Mouse (Mus musculus): ENCODE results near the gene Zfp992. TPM values are rescaled to one million over a fixed set of nuclear protein-coding genes. Genes with fewer than 3 reads are reported as not detected.
"Not testable (repeated sequence)": the region's sequence is repeated elsewhere in the genome, so short reads cannot be mapped to it uniquely, and the experiment has no call there.

Gene Zfp992
- total RNA-seq, 2 experiments from 2014 or later: 0.48 to 0.52 TPM

DNA sequence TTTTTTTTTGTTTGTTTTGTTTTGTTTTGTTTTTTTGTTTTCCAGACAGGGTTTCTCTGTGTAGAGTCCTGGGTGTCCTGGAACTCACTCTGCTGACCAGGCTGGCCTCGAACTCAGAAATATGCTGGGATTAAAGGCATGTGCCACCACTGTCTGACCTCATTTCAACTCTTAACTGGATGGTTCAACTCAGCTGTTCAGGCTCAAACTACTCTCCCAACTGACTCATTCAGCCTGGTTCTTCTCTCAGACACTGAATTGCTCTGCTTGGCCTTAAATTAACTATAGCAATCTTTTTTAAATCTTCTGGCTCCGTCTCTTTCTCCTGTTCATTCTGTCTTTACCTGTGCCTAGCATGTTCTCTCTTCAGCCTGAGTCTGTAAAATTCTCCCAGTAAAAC lies 68.3 kb downstream of the Zfp992 start:
- DNase-seq (ENCODE audit: low spot score): not testable (repeated sequence)

Other genes with a start within 250 kb of the Zfp992 start
- gene Zfp981, start 53.0 kb downstream of the Zfp992 start, total RNA-seq (2021): under 1 TPM in 1 of 2 experiments, not detected in 1; 0.16 TPM
- 1 to 10 TPM; 2.0 to 3.3 TPM for gene Zfp993, start 161.9 kb downstream of the Zfp992 start, total RNA-seq (2021)